Mouse (Mus musculus) liver, adult 2 months (tissue): ENCODE results near the gene Lgr6.

Experiments used
- CTCF ChIP-seq: fragments of 200-500 bp; IDR thresholded peaks from 2 replicates; pipeline ENCODE4 v1.5.1; 2011; ENCODE audit warnings: low read depth, low read length, control low read depth
- POLR2A ChIP-seq: fragments of 200-500 bp; IDR thresholded peaks from 2 replicates; pipeline ENCODE4 v1.6.1; 2011; ENCODE audit warnings: low read length, control low read depth; ENCODE audit not compliant: insufficient read depth; ENCODE audit errors: extremely low read depth

DNA sequence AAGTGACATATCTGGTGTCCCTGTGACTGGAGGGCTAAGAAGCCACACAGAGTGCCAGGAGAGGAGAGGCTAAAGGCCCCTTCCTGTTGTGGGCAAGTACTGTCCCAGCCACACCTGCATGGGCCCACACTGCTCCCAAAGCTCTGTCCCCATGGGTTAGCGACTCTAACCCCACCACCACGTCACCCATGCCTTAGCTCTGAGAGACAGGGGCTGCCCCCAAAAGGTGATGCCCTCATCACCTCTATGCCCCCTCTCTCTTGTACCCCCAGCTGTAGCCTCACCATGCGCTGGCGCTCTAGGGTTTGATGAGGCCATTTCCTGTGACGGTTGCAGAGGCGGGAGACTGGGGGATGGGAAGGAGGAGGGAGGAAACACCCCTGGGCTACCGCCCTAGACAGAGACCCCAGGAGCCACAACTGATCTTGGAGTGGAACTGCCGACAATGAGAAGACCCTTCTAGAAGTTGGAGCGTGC, 27.9 kb upstream of the Lgr6 start:
- TF ChIP-seq POLR2A (no peak), CTCF (no peak)
